Mouse (Mus musculus) cerebellum, postnatal 14 days (tissue): ENCODE measurements around the gene Usp19.

Source experiments
- DNase-seq, 2 experiments: peaks; one replicate each; pipeline ENCODE4 v3.0.0; 2021; ENCODE audit warnings: mixed read lengths in 2 of 2

Gene Usp19

GRCm38 (mm10) chr9:108490559-108491285, at the start of gene Usp19:
Gene Usp19 (plus strand): TSS chr9:108490602.
- peak; percentile 95 to 97 for DNase-seq

- peak in 1 of 2 experiments; percentile 60 for DNase-seq
Measured at GRCm38 (mm10) chr9:108441236-108441919, 49.0 kb upstream of the Usp19 start.

- DNase-seq, result no peak
Measured at GRCm38 (mm10) chr9:108445125-108445524, 45.3 kb upstream of the Usp19 start.

- DNase-seq, result peak; percentile 62 to 78
Measured at GRCm38 (mm10) chr9:108449860-108450259, 40.5 kb upstream of the Usp19 start.

GRCm38 (mm10) chr9:108450292-108451169, 39.9 kb upstream of the Usp19 start:
- peak in 1 of 2 experiments; percentile 68 for DNase-seq

- DNase-seq, result no peak
Measured at GRCm38 (mm10) chr9:108451170-108451493, 39.3 kb upstream of the Usp19 start.

GRCm38 (mm10) chr9:108451519-108452160, 38.8 kb upstream of the Usp19 start:
- DNase-seq, result no peak

GRCm38 (mm10) chr9:108452291-108452906, 38.0 kb upstream of the Usp19 start:
- DNase-seq, result peak; percentile 96 to 97

- DNase-seq, result no peak
Measured at GRCm38 (mm10) chr9:108452911-108453310, 37.5 kb upstream of the Usp19 start.

GRCm38 (mm10) chr9:108453458-108453857, 36.9 kb upstream of the Usp19 start:
- DNase-seq, result no peak

- no peak for DNase-seq
Measured at GRCm38 (mm10) chr9:108454429-108454828, 36.0 kb upstream of the Usp19 start.

- no peak for DNase-seq
Measured at GRCm38 (mm10) chr9:108455747-108456571, 34.4 kb upstream of the Usp19 start.

GRCm38 (mm10) chr9:108456953-108457352, 33.4 kb upstream of the Usp19 start:
- DNase-seq, result no peak

GRCm38 (mm10) chr9:108459939-108460318, 30.5 kb upstream of the Usp19 start:
- no peak for DNase-seq

GRCm38 (mm10) chr9:108460319-108461178, 29.9 kb upstream of the Usp19 start, which contains the start of gene Ccdc71:
Gene Ccdc71 (plus strand): TSS chr9:108460527.
- DNase-seq, result peak; percentile 90 to 96

- DNase-seq, result no peak
Measured at GRCm38 (mm10) chr9:108461181-108461631, 29.2 kb upstream of the Usp19 start, which contains the start of gene Klhdc8b. Gene Klhdc8b (minus strand): TSS chr9:108461581.

GRCm38 (mm10) chr9:108461675-108462074, 28.7 kb upstream of the Usp19 start:
- no peak for DNase-seq

GRCm38 (mm10) chr9:108462192-108462591, 28.2 kb upstream of the Usp19 start:
- DNase-seq, result no peak

GRCm38 (mm10) chr9:108463713-108464112, 26.7 kb upstream of the Usp19 start:
- DNase-seq, result no peak

GRCm38 (mm10) chr9:108466219-108466618, 24.2 kb upstream of the Usp19 start:
- no peak for DNase-seq
